Mouse (Mus musculus) testis, adult 2 months (tissue): Measurements from ENCODE around the gene Cyp26b1. TPM values are rescaled to one million over a fixed set of nuclear protein-coding genes. Genes with fewer than 3 reads are reported as not detected.

Experiments
- H3K27ac ChIP-seq: fragments of 200-500 bp; 2 replicates; pipeline ENCODE4 v1.5.1; 2012; ENCODE audit warnings: low read depth, low read length; ENCODE audit not compliant: control insufficient read depth, insufficient read depth
- H3K27me3 ChIP-seq: fragments of 200-500 bp; 2 replicates; pipeline ENCODE4 v1.6.1; 2012; ENCODE audit warnings: mild to moderate bottlenecking, low read length, moderate library complexity; ENCODE audit not compliant: control insufficient read depth, insufficient read depth
- H3K36me3 ChIP-seq: fragments of 200-500 bp; 2 replicates; pipeline ENCODE4 v1.6.1; 2012; ENCODE audit warnings: mild to moderate bottlenecking, low read length; ENCODE audit not compliant: control insufficient read depth, insufficient read depth
- H3K4me1 ChIP-seq: fragments of 200-500 bp; 2 replicates; pipeline ENCODE4 v1.6.1; 2012; ENCODE audit warnings: low read length; ENCODE audit not compliant: control insufficient read depth, insufficient read depth
- H3K4me3 ChIP-seq: fragments of 200-500 bp; 2 replicates; pipeline ENCODE4 v1.5.1; 2012; ENCODE audit warnings: low read depth, mild to moderate bottlenecking, low read length, moderate library complexity, mixed read lengths; ENCODE audit not compliant: control insufficient read depth
- CTCF ChIP-seq: fragments of 200-500 bp; IDR thresholded peaks from 2 replicates; pipeline ENCODE4 v1.5.1; 2012; ENCODE audit warnings: low read depth, mild to moderate bottlenecking, inconsistent platforms, low read length, moderate library complexity; ENCODE audit not compliant: control insufficient read depth, insufficient read depth, insufficient replicate concordance
- POLR2A ChIP-seq: fragments of 200-500 bp; IDR thresholded peaks from 2 replicates; pipeline ENCODE4 v1.6.1; 2012; ENCODE audit warnings: low read depth, mild to moderate bottlenecking, inconsistent platforms, low read length, moderate library complexity; ENCODE audit not compliant: control insufficient read depth
- polyA plus RNA-seq: library from polyadenylated mRNA; depleted of rRNA; stranded (reverse); fragments of >200 nt; gene quantifications from 2 replicates; pipeline ENCODE4 v1.2.3, GENCODE M21; 2012

Cyp26b1 gene
- polyA plus RNA-seq, 1 experiment: 14.0 TPM

DNA sequence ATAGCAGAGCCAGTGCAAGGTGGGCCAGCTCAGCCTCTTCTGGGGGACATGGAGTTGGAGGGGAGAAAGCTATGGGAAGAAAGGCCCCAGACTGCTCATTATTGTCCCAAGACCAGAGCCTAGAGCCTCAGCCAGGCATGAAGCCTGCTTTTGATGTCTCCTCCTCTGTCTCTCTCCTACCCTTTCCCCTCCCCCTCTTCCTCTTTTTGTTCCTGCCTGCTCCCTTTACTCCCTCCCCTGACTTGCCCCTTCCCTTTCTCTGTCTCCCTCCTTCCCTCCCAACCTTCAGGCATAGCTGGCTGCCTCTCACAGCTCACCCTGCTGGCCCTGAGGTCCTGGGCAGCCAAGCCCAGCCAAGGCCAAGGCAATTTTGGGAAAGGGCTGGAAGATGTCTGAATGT is 24.1 kb downstream of the Cyp26b1 start:
- no peak overlapping the region for H3K4me3 ChIP-seq
- TF ChIP-seq POLR2A (no peak), CTCF (no peak)
- H3K4me1 ChIP-seq: no peaks in the 10 kb centered on the region
- no peaks in the 10 kb centered on the region for H3K27me3 ChIP-seq
- H3K27ac ChIP-seq: no peak overlapping the region
- no peaks in the 10 kb centered on the region for H3K36me3 ChIP-seq

DNA sequence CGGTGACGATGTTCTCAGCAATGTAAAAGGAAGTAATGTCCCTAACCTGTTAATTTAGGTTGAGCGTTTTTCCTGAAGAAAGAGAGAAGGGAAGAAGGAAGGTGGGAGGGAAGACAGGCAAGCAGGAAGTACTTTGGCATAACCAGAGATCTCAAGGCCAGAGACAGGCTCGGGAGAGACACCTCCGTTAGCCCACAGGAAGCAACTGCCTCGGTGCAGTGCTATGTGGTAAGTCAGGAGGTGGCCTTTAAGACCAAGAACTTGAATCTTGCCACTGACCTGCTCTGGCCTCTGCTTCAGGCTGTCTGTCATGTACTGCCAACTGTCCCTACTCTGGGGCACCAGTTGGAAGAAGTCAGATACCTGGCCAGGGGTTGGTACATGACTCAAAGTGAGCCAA is 24.8 kb downstream of the Cyp26b1 start:
- Histone ChIP-seq H3K4me3 (no peak overlapping the region), H3K36me3 (no peaks in the 10 kb centered on the region), H3K27me3 (no peaks in the 10 kb centered on the region), H3K27ac (no peak overlapping the region), H3K4me1 (no peaks in the 10 kb centered on the region)
- TF ChIP-seq CTCF (no peak), POLR2A (no peak)

DNA sequence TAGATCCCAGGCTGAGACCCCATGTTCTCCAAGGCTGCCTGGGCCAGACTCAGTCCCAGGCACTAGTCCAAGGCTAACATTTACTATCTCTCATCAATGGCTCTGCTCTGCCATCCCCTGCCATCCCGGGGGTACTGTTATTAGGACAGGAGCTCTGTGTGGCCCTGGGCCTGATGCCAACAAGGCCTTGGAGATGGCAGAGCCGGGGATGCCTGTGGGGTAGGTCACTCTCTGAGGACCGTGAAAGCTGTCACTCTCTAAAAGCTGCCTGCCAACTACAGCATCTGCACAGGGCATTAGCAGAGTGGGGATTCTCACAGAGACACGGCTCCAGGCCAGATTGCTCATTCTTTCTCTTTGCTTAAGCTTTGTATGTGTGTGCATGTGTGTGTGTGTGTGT is 26.0 kb downstream of the Cyp26b1 start:
- no peaks in the 10 kb centered on the region for H3K27me3 ChIP-seq
- TF ChIP-seq CTCF (no peak), POLR2A (no peak)
- H3K36me3 ChIP-seq: no peaks in the 10 kb centered on the region
- H3K4me1 ChIP-seq: no peaks in the 10 kb centered on the region; the same call in 1 of the 2 replicates
- no peak overlapping the region for H3K27ac ChIP-seq
- H3K4me3 ChIP-seq: no peak overlapping the region

DNA sequence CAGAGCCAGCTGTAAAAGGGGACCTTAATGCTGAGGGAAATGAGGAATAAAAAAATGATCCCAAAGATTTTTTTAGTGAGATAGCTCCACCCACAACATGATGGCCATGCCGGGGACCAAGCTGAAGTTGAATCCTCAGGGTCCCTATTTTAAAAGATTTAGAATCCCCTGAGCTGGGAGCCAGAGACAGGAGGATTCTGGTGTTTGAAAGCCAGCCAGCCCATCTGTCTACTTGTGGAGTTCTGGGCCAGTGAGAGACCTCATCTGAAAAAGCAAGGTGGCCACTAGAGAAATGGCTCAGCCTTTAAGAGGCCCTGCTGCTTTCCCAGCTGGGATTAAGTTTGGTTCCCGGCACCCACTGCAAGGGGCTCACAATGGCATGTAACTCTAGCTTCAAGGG is 26.9 kb downstream of the Cyp26b1 start:
- Histone ChIP-seq H3K27me3 (no peaks in the 10 kb centered on the region), H3K36me3 (no peaks in the 10 kb centered on the region), H3K27ac (no peak overlapping the region), H3K4me3 (no peak overlapping the region), H3K4me1 (no peaks in the 10 kb centered on the region; the same call in 1 of the 2 replicates)
- TF ChIP-seq POLR2A: no peak
- TF ChIP-seq CTCF: no peak

DNA sequence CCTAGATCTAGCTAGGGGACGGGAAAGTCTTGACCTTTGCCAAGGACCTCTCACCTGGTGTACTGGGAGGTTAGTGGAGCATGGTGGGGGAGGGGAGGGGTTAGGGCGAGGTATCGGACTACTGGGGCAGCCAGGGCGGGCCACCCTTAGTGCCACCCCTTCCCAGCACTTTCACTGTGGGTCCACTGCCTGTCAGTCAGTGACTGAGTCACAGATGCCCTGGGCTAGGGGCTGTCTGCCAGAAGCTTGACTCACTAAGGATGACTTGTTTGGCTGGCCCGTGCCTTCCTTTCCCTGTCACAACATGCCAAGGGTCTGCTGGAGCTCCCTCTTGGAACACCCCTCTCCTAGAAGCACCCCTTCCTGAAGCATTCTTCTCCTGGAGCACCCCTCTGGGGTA is 28.5 kb downstream of the Cyp26b1 start:
- Histone ChIP-seq H3K27me3 (no peaks in the 10 kb centered on the region), H3K4me1 (no peaks in the 10 kb centered on the region; the same call in 1 of the 2 replicates), H3K4me3 (no peak overlapping the region), H3K27ac (no peak overlapping the region), H3K36me3 (no peaks in the 10 kb centered on the region)
- TF ChIP-seq POLR2A (no peak), CTCF (no peak)

DNA sequence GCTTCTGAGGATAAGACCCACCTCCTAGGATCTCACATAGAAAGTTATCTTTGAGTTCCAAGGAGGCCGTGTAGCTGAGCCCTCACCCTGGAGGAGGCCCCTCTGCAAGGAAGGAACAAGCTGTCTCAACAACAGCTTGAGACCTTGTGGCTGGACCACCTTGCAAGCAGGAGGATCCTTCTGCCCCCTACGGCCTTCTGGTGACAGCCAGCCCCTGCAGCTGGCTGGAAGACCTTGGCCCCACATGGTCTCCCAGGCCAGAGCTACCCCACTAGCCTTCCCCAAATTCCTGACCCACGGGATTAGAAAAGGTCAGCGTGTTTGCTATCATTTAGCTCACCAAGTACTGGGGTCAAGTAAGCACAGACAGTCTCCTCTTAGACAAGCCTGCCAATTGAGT is 30.8 kb downstream of the Cyp26b1 start:
- Histone ChIP-seq H3K4me1 (no peaks in the 10 kb centered on the region; the same call in 1 of the 2 replicates), H3K36me3 (no peaks in the 10 kb centered on the region), H3K27me3 (no peaks in the 10 kb centered on the region), H3K27ac (no peak overlapping the region), H3K4me3 (no peak overlapping the region)
- TF ChIP-seq POLR2A (no peak), CTCF (no peak)

DNA sequence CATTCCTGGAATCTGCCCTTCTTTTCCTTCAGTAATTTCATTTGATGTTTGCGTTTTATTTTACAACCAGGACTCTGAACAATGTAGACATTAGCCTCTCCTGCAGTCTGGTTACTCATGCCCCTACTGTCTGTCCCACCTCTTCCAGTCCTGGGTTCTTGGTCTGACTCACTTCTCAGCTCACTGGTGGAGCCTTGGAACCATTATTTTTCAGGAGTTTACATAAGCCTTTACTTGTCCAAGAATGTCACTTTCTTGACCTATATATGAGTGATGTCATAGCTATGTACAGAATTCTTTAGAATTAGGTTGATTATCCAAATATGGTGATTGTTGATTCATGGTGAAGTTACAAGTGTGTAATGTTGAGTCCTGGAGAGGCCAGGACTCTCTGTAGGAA is 32.5 kb downstream of the Cyp26b1 start:
- Histone ChIP-seq H3K27ac (no peak overlapping the region), H3K36me3 (no peaks in the 10 kb centered on the region), H3K4me1 (peaks cover 7% of the 10 kb centered on the region), H3K4me3 (no peak overlapping the region), H3K27me3 (no peaks in the 10 kb centered on the region)
- TF ChIP-seq POLR2A (no peak), CTCF (no peak)
